Mouse (Mus musculus) 416B (cell line): ENCODE measurements around the gene Etv4.

Experiments used
- DNase-seq: peaks from one replicate; pipeline ENCODE4 v3.0.0; 2011; ENCODE audit warnings: low read depth

The Etv4 gene

DNA sequence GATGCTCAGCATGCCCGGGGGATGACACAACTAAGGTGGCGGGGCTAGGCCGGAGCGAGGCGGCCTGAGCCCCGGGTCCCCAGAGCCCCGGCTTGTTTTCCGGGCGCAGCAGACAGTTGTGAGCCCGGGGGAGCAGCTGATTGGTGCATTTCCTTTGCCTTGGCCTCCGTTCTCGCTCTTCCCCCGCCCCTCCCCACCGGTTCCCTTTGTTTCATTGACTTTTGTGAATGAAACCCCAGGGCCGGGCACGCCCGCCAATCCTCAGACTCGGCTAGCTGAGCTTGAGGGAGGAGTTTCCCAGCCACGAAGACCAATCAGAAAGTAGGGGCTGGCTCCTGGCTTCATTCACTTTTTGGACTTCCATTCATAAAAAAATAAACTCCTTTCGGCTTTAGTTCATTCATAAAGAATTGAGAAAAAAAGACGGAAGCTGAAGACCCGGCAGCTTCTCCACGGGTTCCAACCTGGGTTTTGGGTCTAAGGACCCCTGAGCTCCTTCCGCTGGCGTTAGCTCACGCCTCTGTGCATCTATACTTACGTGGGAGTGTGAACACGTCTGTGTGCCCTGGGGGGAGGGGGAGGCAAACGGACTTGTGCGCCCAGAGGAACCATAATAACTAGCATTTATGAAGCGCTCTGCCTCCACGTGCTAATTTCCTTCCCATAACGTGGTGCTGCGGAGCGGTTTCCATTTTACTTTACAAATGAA, at the start of gene Etv4:
TSS of gene Etv4 (minus strand) at position 229 of the 709 bp plus-strand sequence.
- DNase-seq, result peak; percentile 98

DNA sequence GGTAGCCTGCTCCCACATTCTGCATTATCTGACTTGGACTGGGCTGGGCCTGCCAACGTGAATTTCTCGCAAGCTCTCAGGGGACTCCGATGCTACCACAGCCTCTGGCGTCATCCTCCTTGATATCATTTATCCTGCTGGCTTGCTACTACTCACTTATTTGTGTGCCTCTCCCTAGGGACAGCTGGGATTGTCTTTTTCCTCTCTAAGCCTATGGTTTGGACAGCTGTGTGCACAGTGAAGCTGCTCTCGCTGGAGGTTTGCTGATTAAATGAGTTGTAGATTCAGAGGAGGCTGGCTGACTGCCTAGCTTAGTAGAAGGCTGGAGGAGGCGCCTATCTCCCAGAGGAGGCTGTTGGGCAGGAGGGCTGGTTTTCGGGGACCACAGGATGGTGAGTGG, 46.8 kb upstream of the Etv4 start:
- no peak for DNase-seq

GRCm38 (mm10) chr11:101830616-101831015, 45.4 kb upstream of the Etv4 start:
- no peak for DNase-seq

DNA sequence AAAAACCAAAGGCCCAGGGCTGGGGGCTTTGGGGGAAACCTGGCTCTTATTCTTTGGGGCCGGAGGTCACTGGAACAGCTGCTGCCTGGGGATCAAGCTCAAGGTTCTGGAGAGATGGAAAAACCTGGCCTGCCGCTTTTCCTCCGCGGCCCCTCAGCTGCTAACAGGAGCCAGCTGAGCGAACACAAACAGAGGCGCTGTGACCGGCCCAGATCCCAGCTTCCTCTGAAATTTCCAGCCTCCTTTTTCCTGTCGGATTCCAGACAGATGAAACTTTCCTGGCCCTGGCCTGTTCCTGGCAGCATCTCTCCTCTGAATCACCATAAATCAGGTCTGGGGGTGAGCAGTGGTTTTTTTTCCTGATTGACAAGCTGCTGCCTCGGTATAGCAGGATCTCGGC, 44.9 kb upstream of the Etv4 start:
- no peak for DNase-seq

DNA sequence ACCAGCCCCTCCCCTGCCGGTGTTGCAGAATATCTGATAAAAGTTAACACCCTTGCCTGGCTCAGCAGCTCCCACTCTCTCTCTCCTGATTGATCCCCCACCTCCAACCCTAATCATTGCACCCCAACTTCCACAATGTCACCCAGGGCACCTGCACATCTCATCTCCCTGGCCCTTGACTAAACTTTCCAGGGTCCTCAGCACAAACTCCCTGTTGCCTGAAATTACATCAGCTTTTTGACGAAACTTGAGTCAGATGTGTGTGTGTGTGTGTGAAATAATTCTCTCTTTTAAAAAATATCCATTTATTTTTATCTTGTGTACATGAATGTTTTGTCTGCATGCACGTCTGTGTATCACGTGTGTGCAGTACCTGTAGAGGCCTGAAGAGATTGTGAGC, 43.5 kb upstream of the Etv4 start:
- DNase-seq, result no peak

GRCm38 (mm10) chr11:101823210-101823609, 38.0 kb upstream of the Etv4 start:
- DNase-seq, result no peak

DNA sequence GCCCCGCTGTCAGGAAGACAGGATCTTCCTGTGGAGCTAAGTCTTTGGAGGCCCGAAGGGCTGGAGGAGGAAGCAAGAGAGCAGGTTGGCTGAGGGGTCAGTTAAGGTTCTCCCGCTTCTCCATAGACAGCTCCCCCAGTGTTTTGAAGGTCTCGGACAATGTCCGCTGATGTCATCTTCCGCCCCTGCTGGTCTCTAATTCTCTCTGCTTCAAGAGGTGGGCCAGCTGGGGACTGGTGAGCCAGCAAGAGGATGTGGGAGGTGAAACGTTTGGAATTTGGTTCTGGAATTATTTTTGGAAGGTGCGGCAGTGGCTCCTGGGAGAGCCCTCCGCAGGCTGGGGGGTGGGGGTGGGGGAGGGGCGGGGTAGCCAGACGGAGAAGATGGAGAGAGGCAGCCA, 35.7 kb upstream of the Etv4 start:
- no peak for DNase-seq

DNA sequence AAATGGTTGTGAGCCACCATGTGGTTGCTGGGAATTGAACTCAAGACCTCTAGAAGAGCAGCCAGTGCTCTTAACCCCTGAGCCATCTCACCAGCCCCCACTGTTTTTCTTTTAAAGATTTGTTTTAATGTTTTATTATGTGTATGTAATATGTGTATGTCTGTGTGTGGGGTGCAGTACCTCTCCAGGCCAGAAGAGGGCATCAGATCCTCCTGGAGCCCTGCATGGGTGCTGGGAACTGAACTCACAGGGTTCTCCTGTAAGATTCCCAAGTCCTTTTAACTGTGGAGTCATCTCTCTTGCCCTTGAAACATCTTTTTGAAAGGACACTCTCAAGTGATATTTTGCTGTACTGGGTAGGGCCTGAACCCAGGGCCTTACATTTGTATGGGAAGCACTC, 34.7 kb upstream of the Etv4 start:
- DNase-seq, result no peak

GRCm38 (mm10) chr11:101815103-101816085, 30.2 kb upstream of the Etv4 start:
- DNase-seq, result no peak

DNA sequence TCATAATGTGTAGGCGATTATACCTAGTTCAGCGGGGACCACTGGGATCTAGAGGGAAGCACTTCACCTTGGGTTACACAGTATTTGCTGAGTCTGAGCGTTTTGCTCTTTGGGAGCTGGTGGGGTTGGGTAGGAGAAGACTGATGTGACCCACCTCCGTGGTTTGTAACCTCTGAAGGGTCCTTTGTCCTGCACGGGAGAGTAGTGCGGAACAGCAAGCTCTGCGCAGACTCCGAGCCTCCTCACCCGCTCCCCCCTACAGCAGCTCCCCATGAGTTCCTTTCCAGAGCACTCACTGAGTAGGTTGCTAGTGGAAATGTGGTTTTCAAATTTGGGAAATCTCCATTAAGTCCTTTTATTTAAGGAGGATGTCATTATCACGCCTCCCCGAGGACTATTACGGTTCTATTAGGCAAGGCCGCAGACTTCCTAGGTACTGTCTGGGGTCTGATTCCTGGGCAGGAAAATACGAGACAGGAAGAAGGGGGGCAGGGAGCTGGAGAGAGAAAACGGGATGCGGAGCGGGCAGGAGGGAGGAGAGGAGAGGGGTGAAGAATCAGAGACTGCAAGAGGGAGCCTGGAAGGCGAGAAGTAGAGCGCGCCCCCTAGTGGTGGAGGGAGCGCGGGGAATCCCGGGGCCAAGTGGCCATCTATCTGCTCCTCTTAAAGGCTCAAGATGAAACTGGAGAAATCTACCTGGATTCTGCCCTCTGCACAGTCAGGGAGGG, 29.4 kb upstream of the Etv4 start:
- peak; percentile 65 for DNase-seq

GRCm38 (mm10) chr11:101813259-101813658, 28.1 kb upstream of the Etv4 start:
- DNase-seq, result peak; percentile 69

DNA sequence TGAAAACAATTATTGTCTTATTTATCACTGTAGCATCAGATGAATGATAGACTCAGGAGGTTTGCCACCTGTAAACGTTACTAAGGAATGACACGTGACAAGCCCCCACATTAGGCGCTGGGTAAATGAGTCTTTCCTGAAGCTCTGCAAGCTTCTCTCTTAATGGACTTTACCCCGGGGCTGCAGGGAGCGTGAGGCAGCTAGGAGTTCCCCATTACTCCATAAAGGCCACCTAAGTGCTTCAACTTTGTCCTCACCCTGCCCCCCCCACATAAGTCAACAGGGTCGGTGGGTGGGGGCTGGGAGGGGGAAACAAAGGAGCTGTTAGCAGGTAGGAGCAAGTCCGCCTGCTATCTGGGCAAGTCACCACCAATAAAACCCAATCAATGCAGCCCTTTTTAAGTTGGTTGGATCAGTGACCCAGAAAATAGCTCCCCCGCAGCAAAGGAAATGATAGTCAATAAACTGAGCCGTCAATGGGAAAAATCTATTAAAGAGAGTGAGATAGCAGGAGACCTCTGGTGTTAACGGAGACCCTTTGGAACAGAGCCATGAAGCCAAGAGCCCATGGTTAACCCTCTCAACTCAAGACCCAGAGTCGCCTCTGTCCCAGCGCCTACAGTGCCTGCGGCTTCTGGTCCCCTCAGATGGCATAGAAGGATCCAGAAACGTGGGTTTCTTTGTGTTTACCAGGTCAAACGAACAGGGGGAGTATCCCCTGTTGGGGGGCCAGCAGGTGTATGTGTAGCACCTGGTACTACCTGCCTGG, 24.1 kb upstream of the Etv4 start:
- no peak for DNase-seq

- peak; percentile 24 for DNase-seq
Measured at GRCm38 (mm10) chr11:101807266-101807665, 22.1 kb upstream of the Etv4 start.

DNA sequence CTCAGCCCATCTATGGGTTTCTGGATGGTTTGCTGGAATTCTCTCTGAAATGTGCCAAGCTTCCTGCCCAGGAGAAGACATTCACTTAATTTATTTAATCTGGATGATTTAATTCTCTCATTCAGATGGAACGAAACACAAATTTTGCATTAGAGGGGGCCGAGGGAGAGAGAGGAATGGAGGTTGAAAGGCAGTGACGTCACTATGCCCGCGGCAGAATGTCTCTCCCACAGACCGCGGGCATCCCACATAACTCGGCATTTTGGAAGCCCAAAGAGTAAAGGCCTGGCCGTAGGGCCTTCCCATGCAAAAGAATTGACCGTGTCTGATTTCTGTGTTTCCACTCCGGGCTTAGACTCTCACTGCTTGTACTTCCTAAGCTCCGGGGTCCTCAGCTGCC, 21.6 kb upstream of the Etv4 start:
- DNase-seq, result no peak

DNA sequence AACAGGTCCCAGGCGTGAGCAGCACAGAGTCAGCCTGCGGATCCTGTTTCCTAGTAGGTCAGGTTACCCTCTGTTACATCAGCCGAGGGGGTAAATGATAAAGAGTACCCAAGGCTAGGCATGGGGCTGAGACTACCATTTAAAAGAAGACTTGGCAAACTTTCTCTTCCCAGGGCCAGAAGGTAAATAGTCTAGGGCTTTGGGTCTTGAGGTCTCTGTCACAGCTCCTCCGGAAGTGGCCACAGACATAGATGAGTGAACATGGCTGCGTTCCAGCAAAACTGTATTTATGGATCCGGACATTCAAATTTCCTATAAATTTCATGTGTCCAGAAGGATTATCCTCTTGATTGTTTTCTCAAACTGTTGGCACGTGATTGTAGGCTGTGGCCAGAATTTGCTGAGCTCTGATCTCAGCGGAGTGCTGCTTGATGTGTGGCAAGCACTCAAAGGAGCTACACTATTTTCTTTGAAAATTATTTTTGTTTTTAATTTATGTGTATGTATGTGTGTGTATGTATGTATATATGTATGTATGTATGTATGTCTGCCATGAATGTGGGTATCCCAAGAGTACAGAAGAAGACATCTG, 20.0 kb upstream of the Etv4 start:
- DNase-seq, result no peak

- no peak for DNase-seq
Measured at GRCm38 (mm10) chr11:101801386-101801785, 16.2 kb upstream of the Etv4 start.

DNA sequence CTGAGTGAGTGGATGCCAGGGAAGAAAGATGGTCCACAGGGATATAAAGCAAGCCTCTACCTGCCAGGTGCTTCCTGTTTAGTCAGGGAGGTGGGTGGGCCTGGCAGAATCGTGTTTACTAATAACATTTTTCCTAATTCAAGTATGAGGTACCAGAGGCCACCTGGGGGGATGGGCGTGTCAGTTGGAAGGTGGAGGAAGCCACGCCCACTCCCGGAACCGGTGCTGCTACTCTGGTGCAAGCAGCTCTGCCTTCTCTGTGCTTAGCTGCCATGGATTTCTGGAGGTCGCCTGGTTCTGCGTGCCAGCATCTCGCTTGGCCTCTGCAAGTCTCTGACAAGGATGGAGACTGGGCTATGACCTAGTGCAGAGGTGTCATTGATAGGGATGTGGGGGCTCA, 12.9 kb upstream of the Etv4 start:
- DNase-seq, result no peak

- no peak for DNase-seq
Measured at GRCm38 (mm10) chr11:101797355-101797754, 12.2 kb upstream of the Etv4 start.

DNA sequence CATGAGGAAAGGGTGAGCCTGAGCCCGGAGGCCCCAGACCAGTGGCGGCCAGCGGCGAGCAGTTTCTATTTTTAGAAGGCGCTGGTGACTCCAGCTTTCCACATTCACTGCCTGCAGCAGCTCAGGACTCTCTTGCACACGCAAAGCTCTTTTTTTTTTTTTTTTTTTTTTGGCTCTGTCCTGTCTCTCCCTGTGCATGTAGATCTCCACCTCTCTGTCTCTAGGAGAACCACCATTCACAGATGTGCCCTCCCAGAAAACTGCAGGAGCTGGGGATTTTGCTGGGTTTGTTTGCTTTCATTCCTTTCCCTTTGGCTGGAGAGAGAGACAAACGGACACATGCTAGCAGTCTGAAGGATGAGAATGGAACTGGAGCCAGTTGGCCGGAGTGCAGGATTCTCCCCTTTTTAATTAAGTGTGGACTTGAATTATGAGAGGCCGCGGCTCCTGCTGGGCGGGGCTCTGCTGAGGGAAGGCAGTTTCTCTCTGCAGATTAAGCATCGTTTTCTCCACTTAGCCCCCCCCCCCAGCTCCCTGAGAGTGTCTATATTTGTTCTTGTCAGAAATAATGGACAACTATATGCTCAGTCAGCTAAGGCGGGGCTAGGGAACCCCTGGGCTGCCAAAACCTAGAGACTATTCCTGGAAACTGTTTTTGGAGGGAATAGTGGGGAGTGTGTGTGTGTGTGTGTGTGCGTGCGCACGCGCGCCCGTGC, 5.8 kb upstream of the Etv4 start:
- peak; percentile 56 for DNase-seq

DNA sequence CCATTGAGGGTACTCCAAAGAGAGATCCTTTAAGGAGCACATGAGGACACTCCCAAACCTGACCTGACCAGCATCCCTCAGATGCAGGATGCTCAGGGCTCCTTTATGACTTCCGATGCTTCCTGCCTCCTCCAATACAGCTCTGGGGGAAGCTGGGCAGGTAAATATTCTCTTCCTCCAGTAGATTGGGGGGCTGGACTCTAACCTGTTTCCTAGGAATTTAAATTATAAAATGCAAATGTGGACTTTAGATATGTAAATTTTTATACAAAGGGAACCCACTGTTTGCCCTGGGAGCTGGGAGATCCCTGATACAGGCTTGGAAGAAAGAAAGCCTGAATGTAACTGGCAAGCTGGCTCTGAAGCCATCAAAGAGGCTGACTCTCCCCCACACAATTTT, 2.3 kb upstream of the Etv4 start:
- DNase-seq, result no peak

DNA sequence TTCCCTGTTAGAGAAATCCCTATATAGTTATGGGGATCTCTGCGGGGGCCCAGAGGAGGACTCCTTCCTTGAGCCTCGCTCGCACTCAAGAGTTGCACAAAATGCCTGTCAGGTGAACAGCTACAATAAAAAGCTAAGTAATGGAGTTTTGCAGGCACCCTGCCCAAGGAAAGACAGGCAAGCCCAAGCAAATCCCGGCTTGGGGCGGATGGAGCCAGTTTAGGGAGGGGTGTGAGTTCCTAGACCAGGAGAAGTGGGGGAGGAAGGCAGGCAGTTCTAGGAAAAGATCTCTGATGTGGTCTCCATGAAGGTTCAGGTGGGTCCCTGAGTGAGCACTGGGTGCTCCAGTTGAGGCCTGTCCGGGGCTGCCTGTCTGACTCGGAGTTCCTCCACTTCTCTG, 1.5 kb upstream of the Etv4 start:
- no peak for DNase-seq
